Mouse (Mus musculus) hindbrain, embryonic 11.5 days (tissue): ENCODE measurements around the gene Ube2o. TPM values are rescaled to one million over a fixed set of nuclear protein-coding genes. Genes with fewer than 3 reads are reported as not detected.
A peak's percentile ranks its signal among the peaks of the same experiment; 100 is the strongest.

Experiments
- ATAC-seq: fragments of 200-750 bp; cut with Nextera tagmentation; 2 replicates; pipeline ENCODE4 v1.8.0; 2017; ENCODE audit warnings: mild to moderate bottlenecking, moderate TSS enrichment, moderate library complexity; ENCODE audit not compliant: low FRiP score
- DNase-seq: peaks from one replicate; pipeline ENCODE4 v3.0.0-alpha.2; 2015; ENCODE audit warnings: low spot score
- H3K27ac ChIP-seq: fragments of 300-500 bp; sonication (generic); 2 replicates; pipeline ENCODE4 v1.5.1; 2014; ENCODE audit warnings: mild to moderate bottlenecking, low read depth, low read length
- H3K27me3 ChIP-seq: fragments of 300-500 bp; sonication (generic); 2 replicates; pipeline ENCODE4 v1.6.1; 2014; ENCODE audit warnings: mild to moderate bottlenecking, low read length, moderate library complexity, mixed read lengths; ENCODE audit not compliant: control insufficient read depth, insufficient read depth
- H3K36me3 ChIP-seq: fragments of 300-500 bp; sonication (generic); 2 replicates; pipeline ENCODE4 v1.6.1; 2014; ENCODE audit warnings: mild to moderate bottlenecking, low read length, moderate library complexity, mixed read lengths; ENCODE audit not compliant: control insufficient read depth, insufficient read depth
- H3K4me1 ChIP-seq: fragments of 300-500 bp; sonication (generic); replicated peaks from 2 replicates; pipeline ENCODE4 v1.6.1; 2014; ENCODE audit warnings: low read length, mixed read lengths; ENCODE audit not compliant: control insufficient read depth, insufficient read depth
- H3K4me2 ChIP-seq: fragments of 300-500 bp; sonication (generic); replicated peaks from 2 replicates; pipeline ENCODE4 v1.6.1; 2014; ENCODE audit warnings: mild to moderate bottlenecking, low read depth, low read length
- H3K4me3 ChIP-seq: fragments of 300-500 bp; sonication (generic); 2 replicates; pipeline ENCODE4 v1.5.1; 2014; ENCODE audit warnings: low read depth, low read length
- H3K9ac ChIP-seq: fragments of 300-500 bp; sonication (generic); 2 replicates; pipeline ENCODE4 v1.6.1; 2014; ENCODE audit warnings: low read depth, low read length
- H3K9me3 ChIP-seq: fragments of 300-500 bp; sonication (generic); 2 replicates; pipeline ENCODE4 v1.6.1; 2016; ENCODE audit warnings: low read length; ENCODE audit not compliant: control insufficient read depth
- WGBS: fragments of 180-500 bp; shearing (Covaris S2); extraction: QIAGEN DNeasy Blood & Tissue Kit; methylation state at CpG from one replicate; pipeline ENCODE4 v1.1.7; 2014; 5-methylcytosine and 5-hydroxymethylcytosine counted together
- polyA plus RNA-seq: library from polyadenylated mRNA; unstranded; fragments of >200 nt; fragmentation: Nextera tagmentation; extraction: Ambion mirVana; gene quantifications from 2 replicates; pipeline ENCODE4 v1.2.1, GENCODE M21; 2014

Gene Ube2o
- polyA plus RNA-seq, 1 experiment from 2014 or later: 17.5 TPM

DNA sequence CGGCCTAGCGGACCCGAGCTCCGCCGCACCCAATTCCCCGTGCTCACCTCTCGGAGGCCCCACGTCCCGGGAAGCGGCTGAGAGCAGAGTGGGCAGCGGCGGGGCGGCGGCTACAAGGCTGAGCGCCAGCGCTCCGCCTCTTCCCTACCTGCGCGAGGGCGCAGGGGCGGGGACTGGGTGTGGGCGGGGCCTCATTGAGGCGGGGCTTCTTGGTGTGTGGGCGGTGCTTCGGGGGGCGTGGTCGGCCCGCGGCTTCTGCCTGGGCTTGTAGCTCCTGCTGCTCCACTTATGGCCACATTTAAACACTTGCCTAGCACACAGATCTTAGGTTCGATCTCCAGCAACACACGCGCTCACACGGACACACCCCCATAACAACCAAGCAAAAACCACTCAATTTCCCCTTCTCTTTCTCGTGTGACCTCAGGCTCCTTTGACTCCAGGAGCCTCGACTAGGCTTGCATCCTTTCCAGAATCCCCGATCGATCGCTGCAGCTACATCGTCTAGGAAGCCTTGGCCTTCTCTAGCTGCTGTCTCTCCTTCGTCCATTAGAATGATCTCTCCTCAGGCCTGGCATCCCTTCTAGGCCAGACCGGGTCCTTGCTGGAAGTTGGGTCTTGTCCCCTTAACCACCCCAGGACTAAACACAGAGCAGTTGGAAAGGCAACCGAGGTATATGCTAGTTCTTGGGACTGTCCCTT lies 43.0 kb upstream of the Ube2o start:
- 13% methylated on average over 41 of the region's 42 CpGs for WGBS
- peak overlapping the region; percentile 80 for H3K4me2 ChIP-seq
- peaks cover 18% of the 10 kb centered on the region for H3K27me3 ChIP-seq
- no peaks in the 10 kb centered on the region for H3K36me3 ChIP-seq
- peak overlapping the region; percentile 45; the same call in 1 of the 2 replicates for H3K9ac ChIP-seq
- peak; percentile 83 for DNase-seq
- H3K9me3 ChIP-seq: no peaks in the 10 kb centered on the region
- peak overlapping the region; percentile 49 for H3K4me3 ChIP-seq
- peaks cover 4% of the 10 kb centered on the region for H3K4me1 ChIP-seq
- no peak overlapping the region for H3K27ac ChIP-seq
- peak; percentile 52 for ATAC-seq

- DNase-seq (no peak), ATAC-seq (no peak)
- peak overlapping the region; percentile 49 for H3K4me3 ChIP-seq
- no peaks in the 10 kb centered on the region for H3K36me3 ChIP-seq
- no peak overlapping the region for H3K27ac ChIP-seq
- peaks cover 18% of the 10 kb centered on the region for H3K27me3 ChIP-seq
- H3K9ac ChIP-seq: peak overlapping the region; percentile 45; the same call in 1 of the 2 replicates
- peak overlapping the region; percentile 80 for H3K4me2 ChIP-seq
- WGBS: 6% methylated on average over 39 of the region's 40 CpGs
- peaks cover 4% of the 10 kb centered on the region for H3K4me1 ChIP-seq
- H3K9me3 ChIP-seq: no peaks in the 10 kb centered on the region
These were observed 42.3 kb upstream of the Ube2o start for GRCm38 (mm10) chr11:116623281-116624124.

DNA sequence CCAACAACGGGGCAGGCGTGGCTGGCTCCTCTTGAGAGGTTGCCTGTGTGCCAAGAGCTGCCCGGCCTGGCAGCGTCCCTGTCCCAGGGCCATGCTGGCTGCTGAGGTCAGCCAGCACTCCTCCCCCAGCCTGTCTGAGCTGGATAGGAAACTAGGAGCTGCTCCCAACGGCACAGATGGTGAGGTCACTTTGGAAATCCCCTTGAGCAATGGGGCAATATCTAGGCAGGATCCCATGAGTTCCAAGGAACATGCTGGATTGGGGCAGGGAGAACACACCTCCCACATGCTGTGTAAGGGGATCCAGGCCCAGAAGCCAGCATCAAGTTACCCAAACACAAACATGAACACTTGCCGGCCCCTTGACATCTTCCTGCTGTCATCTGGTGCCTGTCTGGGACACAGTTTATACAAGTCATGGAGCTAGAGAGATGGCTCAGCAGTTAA lies 40.0 kb upstream of the Ube2o start:
- Histone ChIP-seq H3K27ac (no peak overlapping the region), H3K27me3 (peaks cover 18% of the 10 kb centered on the region), H3K9me3 (no peaks in the 10 kb centered on the region), H3K9ac (no peak overlapping the region), H3K4me2 (no peak overlapping the region), H3K4me1 (peaks cover 4% of the 10 kb centered on the region), H3K4me3 (no peak overlapping the region), H3K36me3 (no peaks in the 10 kb centered on the region)
- 50% methylated on average over 6 of the region's 6 CpGs for WGBS
- no peak for ATAC-seq
- no peak for DNase-seq

GRCm38 (mm10) chr11:116620559-116621253 lies 39.5 kb upstream of the Ube2o start:
- Histone ChIP-seq H3K4me2 (no peak overlapping the region), H3K4me1 (peaks cover 4% of the 10 kb centered on the region), H3K27me3 (peaks cover 18% of the 10 kb centered on the region), H3K9ac (no peak overlapping the region), H3K36me3 (no peaks in the 10 kb centered on the region), H3K27ac (no peak overlapping the region), H3K4me3 (no peak overlapping the region), H3K9me3 (no peaks in the 10 kb centered on the region)
- ATAC-seq (no peak), DNase-seq (no peak)
- WGBS: 78% methylated on average over 10 of the region's 10 CpGs

DNA sequence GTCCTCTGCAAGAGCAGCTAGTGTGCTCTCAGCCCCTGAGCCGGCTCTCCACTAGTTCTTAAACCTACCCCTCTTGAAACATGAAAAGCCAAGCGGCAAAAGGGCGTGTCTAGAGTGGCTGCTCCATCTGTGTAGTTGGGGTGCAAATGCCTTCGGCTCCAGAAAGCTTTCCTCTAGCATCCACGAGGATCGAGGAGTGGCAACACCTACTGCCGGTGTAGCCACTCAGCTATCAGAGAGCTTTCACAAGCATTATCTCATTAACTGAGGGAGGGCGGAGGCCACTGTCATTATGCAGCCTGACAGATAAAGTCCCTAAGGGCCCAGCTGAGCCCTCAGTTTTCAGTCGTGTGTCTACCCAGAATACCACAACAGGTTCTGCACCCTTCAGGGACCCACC lies 38.8 kb upstream of the Ube2o start:
- no peak for ATAC-seq
- Histone ChIP-seq H3K4me1 (peaks cover 4% of the 10 kb centered on the region), H3K27me3 (peaks cover 18% of the 10 kb centered on the region), H3K36me3 (no peaks in the 10 kb centered on the region), H3K4me2 (no peak overlapping the region), H3K9me3 (no peaks in the 10 kb centered on the region), H3K27ac (no peak overlapping the region), H3K4me3 (no peak overlapping the region), H3K9ac (no peak overlapping the region)
- no peak for DNase-seq
- WGBS: 53% methylated on average over 9 of the region's 9 CpGs

DNA sequence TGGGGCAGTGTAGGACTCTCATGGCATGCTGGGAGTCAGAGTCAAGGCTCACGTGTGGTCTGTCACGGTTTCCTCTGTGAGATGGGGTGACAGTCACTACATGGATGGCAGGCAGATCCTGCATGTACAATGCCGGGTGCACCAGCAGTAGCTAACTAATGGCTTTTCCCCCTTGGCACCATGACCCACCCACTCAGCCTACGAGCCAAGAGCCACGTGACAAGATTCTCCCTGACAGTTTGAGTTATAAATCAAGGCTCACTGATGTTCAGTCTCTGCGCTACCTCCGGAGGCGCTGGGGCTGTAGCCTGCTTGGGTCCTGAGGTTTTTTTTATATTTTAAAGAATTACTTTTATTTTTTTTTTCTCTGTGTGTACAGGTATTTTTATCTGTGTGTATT lies 38.3 kb upstream of the Ube2o start:
- Histone ChIP-seq H3K4me1 (peaks cover 4% of the 10 kb centered on the region), H3K9me3 (no peaks in the 10 kb centered on the region), H3K4me2 (no peak overlapping the region), H3K27me3 (peaks cover 17% of the 10 kb centered on the region), H3K27ac (no peak overlapping the region), H3K9ac (no peak overlapping the region), H3K36me3 (no peaks in the 10 kb centered on the region), H3K4me3 (no peak overlapping the region)
- ATAC-seq (no peak), DNase-seq (no peak)
- 76% methylated on average over 8 of the region's 8 CpGs for WGBS

- H3K4me2 ChIP-seq: no peak overlapping the region
- H3K9me3 ChIP-seq: no peaks in the 10 kb centered on the region
These were observed 37.9 kb upstream of the Ube2o start for GRCm38 (mm10) chr11:116619156-116619555.

GRCm38 (mm10) chr11:116618666-116619065 lies 37.4 kb upstream of the Ube2o start:
- H3K4me1 ChIP-seq: no peaks in the 10 kb centered on the region
- ATAC-seq: no peak
- no peaks in the 10 kb centered on the region for H3K36me3 ChIP-seq
- DNase-seq: no peak
- no peak overlapping the region for H3K4me2 ChIP-seq
- H3K4me3 ChIP-seq: no peak overlapping the region
- no peaks in the 10 kb centered on the region for H3K9me3 ChIP-seq
- 90% methylated on average over 7 of the region's 7 CpGs for WGBS
- H3K27me3 ChIP-seq: peaks cover 8% of the 10 kb centered on the region
- H3K9ac ChIP-seq: no peak overlapping the region
- H3K27ac ChIP-seq: no peak overlapping the region

More at GRCm38 (mm10) chr11:116619156-116619555, 37.9 kb upstream of the Ube2o start:
- WGBS: 85% methylated on average over 7 of the region's 7 CpGs
- no peak for DNase-seq
- Histone ChIP-seq H3K4me3 (no peak overlapping the region), H3K9ac (no peak overlapping the region), H3K4me1 (peaks cover 4% of the 10 kb centered on the region), H3K27me3 (peaks cover 13% of the 10 kb centered on the region), H3K36me3 (no peaks in the 10 kb centered on the region), H3K27ac (no peak overlapping the region)
- no peak for ATAC-seq
